Mouse (Mus musculus) thymus, postnatal 25 days (tissue): Measurements from ENCODE around the gene Misp.

ENCODE experiments used
- DNase-seq: peaks from one replicate; pipeline ENCODE4 v3.0.0; 2022

Misp gene

DNA sequence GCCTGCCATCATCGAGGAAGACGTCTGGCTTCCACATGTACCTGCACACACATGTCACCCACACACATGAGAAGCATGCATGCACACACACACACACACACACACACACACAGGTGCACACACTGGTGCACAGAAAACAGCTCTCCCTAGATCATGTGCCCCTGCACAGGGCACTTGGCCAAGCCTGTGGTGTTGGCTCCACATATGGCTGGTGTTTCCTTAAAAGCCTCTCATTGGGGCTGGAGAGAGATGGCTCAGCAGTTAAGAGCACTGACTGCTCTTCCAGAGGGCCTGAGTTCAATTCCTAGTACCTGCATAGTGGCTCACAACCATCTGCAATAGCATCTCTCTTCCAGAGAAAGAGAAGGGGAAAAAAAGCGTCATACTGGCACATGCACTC is 10.8 kb downstream of the Misp start:
- no peak for DNase-seq

DNA sequence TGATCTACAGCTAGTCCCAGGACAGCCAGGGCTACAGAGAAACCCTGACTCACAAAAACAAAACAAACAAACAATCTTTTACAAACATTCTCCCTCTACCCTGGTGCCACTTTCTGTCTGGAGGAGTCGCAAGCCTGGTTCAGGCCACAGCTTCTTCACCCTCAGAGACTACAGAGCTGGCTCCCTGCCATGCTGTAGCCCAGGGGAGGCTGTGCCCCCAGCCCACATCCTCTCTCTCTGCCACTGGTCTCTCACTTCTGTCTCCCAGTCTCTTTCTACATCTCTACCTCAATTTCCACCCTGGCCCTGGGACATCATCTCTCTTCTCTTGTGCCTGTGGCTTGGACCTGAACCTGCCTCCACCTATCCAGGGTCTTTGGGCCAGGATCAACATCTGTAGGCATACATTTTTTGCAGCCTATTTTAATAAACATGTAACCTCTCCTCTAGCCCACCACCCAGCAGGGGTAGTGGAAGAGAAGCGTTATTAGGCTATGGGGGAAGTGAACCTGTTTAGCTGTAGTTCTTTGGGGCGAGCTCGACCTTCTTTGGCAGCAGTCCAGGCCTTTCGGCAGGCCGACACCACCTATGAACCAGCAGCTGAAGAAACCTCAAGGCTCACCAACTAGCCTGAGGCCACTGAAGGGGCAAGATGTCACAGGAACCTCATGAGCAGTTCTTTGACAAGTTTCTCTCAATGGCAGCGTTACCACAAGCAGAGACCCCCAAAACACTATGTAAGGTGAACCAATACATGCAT is 11.4 kb downstream of the Misp start:
- DNase-seq: peak; percentile 57

DNA sequence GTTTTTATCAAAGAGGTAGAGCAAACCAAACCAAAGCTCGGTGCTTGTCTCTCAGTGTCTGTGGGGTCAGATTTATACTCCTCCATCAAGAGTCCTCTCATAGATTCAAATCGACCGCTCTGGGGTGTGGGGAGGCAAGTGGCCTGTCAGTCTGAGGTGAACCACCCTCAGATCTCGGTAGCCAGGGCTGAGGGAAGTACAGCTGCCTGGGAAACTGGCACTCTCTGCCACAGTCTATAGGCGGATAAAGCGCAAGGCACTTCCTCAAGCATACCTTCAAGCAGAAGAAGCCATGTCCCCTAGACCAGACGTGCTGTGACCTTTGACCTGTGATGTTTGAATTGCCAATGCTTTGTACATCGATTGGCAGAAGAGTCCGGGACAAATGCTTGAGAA is 12.0 kb downstream of the Misp start:
- no peak for DNase-seq

DNA sequence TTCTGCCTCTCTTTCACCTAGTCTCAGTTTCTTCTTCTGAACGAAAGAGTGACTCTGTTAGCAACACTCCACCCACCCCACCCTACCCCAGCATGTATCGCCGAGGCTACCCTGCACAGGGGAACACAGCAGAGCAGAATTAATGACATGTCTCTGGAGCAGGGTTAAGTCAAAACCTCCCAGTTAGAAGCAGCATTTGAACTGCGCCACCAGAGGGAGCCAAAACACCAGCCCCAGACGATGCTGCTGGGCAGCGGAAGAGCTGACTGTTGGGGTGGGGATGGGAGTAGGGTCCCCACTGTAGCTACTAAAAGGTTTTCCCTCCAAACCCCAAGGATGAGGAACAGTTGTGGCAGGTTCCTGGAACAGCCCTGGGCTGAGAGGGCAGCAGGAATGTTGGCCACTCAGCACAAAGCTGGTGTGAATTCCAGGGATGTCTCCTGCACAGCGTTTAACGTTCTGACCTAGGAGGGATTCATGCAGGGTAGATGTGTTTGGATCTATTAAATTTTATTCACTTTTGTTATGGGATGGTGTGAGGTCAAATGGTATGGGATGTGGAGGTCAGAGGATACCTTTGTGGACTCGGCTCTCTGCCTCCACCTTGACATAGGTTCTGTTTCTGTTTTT is 14.1 kb downstream of the Misp start:
- DNase-seq: peak; percentile 87

DNA sequence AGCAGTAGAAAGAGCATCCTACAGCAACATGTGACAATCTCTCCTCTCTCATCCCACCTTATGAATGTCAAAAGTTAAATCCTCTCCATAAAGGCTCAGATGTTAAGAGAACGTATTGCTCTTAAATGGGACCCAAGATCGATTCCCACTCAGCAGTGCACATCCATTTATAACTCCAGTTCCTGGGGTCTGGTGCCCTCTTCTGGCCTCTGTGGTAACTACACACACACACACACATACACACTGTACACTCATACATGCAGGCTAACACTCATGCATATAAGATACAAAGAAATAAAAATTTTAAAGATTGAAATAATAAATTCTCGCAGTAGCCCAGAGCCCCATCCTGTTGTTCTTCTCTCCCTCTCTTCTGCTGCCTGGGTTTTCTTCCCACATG is 16.1 kb downstream of the Misp start:
- no peak for DNase-seq

DNA sequence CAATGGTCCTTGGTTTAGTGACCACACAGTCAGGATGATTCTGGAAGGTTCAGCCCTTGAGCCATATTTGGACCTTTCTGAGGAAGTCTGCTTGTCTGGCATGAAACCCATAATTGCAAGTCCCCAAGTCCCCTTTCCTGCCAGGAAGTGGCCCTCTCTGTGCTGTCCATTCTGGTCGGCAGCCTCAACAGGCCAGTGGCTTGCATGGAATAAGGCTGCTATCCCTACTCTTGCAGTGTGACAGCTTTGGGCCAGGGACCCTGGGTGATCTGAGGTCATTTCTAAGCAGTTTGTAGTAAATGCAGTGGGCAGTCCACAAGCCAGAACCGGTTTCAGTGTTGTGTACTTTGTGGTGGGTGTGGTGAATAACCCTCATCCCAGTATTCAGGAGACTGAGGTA is 17.4 kb downstream of the Misp start:
- DNase-seq: no peak

DNA sequence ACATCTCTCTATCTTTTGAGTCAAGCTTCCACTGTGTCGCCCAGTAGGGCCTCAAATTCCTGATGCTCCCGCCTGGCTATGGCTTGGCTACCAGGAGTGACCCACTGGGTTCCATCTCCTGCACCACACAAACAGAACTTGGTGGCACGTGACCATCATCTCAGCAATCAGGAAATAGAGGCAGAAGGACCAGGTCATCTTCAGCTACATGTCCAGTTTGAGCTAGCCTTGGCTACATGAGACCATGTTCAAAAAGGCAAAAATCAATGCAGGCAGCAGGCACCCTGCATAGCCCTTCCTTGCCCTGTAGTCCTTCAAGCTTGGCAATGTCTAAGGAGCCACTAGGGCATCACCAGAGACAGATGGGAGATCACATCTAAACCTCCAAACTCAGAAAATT is 19.3 kb downstream of the Misp start:
- no peak for DNase-seq

DNA sequence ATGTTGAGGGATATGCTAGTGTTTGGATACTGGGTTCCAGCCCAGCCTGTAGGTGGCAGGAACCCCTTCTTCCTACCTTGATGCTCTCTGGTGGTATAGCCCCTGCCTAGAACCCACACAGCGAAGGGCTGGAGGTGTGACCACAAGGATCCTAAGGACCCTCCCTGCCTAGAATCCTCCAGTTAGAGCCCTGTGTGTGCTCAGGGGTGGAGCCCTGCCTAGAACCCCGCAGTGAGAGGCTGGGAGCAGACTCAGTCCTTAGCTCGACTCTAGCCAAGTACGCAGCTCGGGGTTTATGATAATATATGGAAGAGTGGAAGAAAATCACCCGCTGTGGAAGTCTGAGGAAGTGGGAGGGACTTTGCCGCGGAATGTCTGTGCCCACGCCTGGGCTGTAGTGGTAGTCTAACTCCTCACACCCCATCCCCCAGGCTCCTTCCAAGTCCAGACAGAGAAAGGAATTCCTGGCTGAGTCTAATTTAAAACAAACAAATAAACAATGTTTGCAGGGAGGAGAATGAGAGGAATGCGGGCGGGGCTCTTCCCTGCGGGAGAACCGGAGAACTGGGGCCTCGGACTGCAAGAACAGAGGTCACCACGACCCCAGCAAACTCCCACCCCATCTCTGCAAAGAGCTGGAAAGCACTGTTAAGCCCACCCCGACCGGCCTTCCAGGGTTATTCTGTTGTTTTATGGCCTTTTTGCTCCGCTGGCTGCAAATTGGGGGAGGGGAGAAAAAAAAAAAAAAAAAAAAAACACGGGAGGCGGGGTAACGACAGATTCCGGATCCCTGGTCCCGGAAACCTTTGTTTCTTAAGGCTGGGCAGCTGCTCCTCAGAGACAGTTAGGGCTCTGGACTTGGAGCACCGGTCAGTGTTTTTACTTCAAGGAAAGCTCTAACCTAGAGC is 20.1 kb downstream of the Misp start:
- peak; percentile 42 for DNase-seq

DNA sequence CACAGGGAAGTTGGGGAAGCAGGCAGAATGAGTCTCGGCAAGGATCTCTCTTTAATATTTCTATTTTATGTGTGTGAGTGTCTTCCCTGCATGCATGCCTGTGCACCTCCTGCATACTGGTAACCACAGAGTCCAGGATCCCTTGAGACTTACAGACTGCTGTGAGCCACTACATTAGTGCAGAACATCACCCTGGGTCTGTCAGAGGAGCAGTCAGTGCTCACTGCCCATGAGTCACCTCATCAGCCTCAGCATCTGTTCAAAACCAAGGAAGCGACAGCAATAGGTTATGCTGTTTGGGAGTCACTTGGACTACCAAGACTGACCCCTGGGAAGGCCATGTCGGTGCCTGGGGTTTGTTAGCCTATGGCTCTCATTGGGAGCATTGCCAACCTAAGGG is 21.5 kb downstream of the Misp start:
- DNase-seq: no peak

DNA sequence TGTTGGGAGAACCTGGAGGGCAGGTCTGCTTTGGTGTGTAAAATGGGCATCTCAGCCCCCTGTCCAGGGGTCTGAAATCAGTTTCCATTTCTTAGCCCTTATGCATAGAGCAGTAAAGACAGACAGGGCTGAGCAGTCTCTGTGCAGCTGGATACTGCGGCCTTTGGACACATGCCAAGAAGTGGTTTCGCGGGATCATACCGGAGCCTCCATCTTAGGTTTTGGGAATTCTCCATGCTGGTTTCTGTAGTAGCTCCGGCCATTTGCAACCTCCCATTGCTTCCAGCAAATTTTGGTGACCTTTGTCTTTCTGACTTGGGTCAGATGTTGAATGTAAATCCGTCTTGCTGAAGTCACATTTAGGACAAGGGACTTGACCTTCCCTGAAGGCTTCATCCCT is 22.7 kb downstream of the Misp start:
- no peak for DNase-seq

DNA sequence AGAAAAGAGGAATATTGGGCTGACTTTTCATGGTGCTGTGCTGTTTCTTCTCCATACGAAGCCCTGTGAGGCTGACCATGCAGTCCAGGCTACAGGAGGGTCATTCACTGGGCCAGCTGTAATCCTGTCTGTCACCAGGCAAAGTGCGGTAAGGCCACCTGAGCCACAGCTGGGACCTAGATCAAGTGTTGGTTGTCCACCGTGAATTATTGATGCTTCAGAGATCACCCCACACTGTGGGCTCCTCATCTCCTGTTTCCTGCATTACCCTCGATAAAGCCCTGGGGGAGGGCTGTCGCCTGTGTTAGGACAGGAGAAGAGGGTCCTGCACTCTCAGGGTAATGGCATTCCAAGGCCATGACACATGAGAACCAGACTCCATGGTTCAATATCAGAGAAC is 25.8 kb downstream of the Misp start:
- DNase-seq: no peak

DNA sequence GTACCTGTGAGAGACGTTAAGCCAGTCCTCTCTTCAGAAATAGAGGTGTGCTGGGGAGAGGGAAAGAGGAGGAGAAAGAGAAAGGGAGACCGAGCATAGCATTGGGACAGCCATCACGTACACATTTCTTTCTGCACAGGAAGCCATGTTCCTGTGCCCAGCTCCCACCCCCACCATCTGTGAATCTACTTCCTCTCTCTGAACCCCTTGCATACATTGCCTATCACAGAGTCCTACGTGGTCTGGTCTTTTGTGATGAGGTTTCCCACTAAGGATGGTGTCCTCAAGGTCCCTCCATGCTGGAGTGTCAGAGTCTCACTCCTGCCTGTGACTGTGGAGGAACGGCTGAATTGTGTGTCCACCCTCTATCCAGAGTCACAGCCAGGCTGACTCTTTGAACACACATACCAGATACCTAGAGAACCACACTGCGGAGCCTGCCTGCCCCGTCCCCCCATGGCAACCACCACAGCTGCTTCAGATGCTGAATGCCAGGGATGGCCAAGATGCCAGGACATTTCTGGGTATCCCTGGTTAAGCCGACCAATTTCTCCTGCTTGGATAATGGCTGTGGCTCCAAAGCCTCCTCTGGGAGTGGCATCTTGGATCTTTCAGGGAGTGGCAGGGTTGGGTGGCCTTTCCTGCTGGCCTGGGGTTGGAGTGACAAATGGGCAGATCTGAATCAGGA is 29.3 kb downstream of the Misp start:
- DNase-seq: peak; percentile 62

DNA sequence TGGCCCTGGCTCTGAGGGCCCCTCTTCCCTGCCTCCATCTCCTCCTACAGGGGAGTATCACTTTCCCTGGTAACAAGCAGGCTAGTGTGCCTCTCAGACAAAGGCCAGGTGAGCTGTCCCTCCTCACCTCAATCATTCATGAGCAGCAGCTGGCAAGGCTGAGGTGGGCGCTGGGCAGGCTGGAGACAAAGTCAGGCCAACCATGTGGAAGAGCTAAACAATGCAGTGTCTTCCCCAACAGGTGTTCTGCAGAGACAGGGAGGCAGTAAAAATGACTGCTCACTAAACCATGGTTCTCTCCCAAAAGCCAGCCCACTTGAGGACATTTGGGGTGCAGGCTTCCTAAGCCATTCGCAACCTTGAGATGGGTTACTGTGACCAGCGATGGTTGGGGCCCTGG is 30.9 kb downstream of the Misp start:
- DNase-seq: no peak

DNA sequence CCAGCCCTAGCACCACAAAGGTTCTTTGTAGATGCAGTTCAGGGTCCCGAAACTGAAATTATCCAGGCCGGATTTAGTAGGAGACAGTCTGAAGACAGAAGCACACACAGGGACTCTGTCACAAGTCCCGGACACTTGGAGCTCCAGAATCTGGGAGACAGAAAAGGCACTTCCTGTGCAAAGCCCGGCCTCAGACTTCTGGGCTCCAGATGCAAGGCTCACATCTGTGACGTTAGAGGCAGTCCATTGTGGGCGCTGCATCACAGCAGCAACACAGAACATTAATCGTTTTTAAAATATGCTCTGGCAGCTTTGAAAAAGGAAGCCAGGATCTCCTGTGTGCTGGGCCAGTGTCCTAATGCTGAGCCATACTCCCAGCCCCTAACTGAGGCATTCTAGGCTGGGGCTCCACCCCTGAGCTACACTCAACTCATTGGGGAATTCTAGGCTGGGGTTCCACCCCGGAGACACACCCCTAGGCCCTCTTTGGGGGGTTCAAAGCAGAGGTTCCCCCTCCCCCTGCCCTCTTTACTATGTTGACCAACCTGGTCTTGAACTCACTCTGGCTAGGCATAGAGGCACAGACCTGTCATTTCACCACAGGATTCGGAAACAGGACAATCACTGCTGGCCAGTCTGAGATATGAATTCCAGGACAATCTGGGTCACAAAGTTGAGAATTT is 31.5 kb downstream of the Misp start:
- DNase-seq: peak; percentile 42

DNA sequence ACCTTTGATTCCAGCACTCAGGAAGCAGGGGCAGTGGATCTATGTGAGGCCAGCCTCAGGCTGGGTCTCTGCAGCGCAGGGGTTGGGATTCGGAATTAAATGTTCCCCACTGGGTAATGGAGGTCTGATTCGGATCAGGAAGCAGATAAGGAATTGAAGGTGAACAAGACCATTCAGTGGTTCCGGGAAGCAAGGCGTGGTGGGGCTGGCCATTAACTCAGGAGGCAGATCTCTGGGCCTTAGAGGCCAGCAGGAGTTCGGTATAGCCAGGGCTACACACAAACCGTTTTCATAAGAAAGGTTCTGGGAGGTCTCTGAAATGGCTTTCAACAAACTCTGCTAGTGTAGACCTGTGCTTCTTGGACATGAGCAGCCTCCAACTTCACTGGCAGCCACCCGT is 32.0 kb downstream of the Misp start:
- no peak for DNase-seq

DNA sequence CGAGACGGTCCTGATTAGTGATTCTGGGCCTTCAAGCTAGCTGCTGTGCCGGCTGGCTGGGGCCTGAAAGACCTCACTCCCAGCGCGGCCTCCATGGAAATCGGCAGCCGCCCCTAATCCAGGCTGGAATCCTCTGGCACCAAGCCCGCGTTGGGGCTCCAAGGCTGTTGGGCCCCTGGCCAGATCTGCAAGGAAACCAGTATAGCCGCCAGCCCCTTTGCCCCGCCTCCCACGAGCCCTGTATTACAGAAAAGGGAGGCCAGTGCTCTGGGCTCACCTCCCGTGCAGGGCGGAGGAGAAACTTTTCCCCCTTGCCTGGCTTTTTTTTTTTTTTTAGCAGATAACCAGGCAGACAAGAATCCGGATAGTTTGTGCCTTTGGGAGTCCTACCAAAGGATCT is 32.6 kb downstream of the Misp start:
- DNase-seq: peak; percentile 67

DNA sequence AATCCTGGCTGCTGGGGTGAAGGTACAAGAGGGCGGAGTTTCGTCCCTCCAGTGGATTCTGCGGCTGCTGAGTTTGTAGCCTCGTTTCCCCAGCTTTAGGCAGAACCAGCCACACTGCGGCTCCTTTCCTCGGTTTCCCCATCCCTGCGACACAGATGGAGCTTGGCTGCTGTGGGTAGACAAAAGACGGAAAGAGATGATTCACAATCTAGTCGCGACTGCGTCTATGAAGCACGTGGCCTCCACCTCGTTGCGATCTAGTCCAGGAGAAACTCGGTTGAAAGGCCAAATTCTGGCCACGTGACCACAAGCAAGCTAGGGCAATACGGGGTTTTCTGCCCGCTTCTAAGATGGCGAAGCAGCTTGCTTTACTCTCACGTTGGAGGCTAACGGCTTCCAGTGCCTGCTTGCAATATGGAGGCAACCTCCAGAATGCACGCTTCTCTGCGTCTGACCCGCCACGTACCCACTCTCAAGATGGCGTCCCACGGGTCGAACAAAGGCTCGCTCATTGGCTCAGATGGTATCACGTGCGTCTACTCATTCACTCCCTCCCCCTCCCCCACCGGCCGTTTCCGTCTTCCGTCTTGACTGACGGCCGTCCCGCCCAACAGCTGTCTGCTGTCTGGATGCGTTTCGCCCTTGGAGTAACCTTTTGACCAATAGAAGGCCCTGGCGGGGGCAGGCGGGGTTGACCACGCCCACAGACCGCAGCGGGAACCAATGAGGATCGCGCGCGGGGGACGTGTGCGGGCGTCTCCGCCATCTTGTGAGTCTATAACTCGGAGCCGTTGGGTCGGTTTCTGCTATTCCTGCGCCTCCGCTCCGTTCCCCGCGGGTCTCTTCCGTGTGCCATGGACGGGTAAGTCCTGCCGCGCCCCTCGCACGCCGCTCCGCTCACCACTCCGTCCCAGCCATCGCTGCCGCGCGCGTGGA is 33.3 kb downstream of the Misp start, which contains the start of gene Ptbp1:
Ptbp1 (plus strand) TSS at position 568 of the 936 bp plus-strand sequence.
- DNase-seq: peak; percentile 99

DNA sequence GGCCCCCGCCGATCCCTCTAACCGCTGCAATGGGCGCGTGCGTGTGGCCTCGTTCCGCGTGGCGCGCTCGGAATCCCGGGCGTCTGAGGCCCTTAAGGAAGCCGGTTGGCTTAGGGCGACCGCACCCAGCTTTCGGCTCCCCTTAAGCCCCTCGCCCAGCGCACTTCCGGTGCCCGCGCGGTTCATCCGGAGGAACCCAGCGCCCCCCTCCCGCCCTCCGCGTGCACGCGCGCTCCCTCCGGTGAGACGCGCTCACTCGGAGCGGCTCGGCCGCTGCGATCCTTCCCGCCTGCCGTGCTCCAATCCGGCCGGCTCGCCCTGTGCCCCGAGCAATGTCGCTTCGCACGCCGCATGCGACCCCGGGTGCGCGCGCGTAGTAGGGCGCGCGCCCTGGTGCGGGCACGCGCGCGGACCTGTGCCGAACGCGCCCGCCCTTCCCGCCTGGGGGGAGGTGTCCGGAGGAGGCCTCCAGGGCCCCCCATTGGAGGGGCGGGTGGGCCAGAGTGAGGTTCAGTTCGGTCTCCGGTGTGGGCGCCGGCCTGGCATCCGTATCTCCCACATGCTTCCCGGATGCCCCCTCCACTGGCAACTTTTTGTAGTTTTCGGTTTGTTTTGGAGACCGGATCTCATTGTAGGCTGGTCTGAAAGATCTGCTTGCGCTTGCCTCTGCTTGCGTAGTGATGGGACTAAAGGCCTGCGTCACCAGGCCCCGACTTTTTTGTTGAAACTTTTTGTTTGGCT is 34.2 kb downstream of the Misp start:
- DNase-seq: peak; percentile 84

DNA sequence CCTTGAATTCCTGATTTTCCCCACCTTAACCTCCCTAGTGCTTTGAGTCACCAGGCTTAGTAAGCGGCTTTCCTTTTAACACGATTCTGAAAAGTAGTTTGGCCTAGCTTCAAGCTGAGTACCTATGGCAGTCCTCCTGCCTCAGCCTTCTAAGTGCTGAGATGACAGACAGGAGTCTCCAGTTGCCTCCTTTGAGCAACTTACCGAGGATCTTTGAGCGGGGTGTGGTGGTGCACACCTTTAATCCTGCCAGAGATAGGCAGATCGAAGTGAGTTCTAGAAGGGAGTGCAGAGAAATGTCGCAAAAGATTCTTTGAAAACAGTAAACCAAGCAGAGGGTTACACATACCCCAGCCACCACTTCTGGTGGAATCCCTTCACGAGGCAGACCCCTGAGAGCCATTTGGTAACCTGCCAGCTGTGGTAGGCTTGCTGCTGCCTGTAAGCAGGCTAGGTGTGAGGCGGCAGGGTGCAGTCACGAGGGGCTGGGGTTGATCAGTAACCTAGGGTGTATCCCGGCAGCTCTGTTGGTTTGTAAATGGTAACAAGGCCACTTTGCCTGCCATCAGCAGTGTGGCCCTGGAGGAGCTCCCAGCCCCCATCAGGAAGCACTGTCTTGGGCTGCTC is 34.9 kb downstream of the Misp start:
- DNase-seq: peak; percentile 34

DNA sequence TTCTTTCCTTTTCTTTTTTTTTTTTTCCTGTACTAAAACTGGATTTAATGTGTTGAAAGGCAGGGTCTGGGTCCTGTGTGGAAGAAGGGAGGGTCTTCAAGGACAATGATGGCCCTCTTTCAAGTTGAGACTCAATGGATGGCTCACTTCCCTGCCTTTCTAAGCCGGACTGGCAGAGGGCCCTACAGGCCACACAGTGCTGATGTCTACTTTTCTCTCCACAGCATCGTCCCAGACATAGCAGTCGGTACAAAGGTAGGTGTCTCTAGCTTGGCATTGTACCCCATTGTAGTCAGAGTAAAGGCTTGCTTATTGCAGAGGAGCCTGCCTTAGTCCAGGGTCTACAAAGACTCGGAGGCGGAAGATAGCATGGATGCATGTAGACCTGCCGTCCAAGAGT is 35.5 kb downstream of the Misp start:
- DNase-seq: no peak
